Comparison of ENCODE assay signal across 9 mouse cellular contexts in the genomic region with DNA sequence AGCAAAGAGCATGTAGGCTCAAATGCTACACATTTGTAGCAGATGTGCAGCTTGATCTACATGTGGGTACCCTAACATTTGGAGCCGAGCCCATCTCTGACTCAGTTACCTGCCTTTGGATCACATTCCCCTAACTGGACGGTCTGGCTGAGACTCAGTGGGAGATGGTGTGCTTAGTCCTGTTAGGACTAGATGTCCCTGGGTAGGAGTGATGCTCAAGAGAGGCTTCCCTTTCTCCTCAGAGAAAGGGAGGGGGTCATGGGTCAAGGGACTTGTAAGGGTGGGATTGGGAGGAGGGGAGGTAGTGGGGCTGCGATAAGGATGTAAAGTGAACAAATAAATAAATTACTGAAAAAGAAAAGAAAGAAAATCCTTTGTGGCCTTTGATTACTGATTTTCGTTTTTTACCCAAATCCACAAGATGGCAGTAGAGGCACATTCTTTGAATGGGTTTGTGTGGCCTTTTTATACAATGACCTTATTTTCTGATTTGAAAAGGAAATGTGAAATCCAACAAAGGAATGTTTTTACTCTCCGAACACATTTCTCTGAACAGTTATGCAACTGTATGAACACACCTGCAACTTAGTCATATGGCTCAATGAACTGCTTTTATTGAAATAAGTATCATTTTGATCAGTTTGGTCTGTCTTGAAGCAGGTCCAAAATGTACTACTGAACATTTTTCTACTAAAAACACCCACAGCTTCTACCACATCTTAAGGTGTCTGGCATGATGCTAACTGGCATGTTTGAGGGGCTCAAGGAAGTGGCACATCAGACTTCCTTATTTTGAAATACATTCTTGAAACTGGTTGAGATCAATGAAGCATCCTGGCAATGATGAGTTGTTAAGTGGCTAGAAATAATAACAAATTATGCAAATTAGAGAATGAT. TPM values are rescaled to one million over a fixed set of nuclear protein-coding genes. Genes with fewer than 3 reads are reported as not detected.
DNase-seq lines count a peak whose midpoint lies in the region; ATAC-seq lines count a peak whose summit lies in the region.
"Had no signal": no experiment of that assay in that cellular context is flagged by ENCODE, and none has a peak within 500 bp of the region (broad histone marks: within the 10 kb centered on the region; RNA-seq: fewer than 3 reads in every experiment).

No protein-coding gene starts in this region.

- H3K9me3 ChIP-seq in forebrain, embryonic 14.5 days (replicated peaks; ENCODE audit: control insufficient read depth, low read length), result no peaks in the 10 kb centered on the region
- no peaks in the 10 kb centered on the region for H3K9me3 ChIP-seq in neural tube, embryonic 13.5 days
- H3K9me3 ChIP-seq: stomach, embryonic 15.5 days had no signal

- H3K27me3 ChIP-seq in forebrain, embryonic 14.5 days (replicated peaks; ENCODE audit: control insufficient read depth, insufficient read depth, low read length), result no peaks in the 10 kb centered on the region
- H3K27me3 ChIP-seq in neural tube, embryonic 13.5 days, result no peaks in the 10 kb centered on the region
- H3K27me3 ChIP-seq: stomach, embryonic 15.5 days had no signal

- no peak overlapping the region for H3K9ac ChIP-seq in forebrain, embryonic 14.5 days (ENCODE audit: low read length)
- H3K9ac ChIP-seq in neural tube, embryonic 13.5 days, result no peak overlapping the region
- H3K9ac ChIP-seq: stomach, embryonic 15.5 days had no signal

- H3K4me3 ChIP-seq in forebrain, embryonic 14.5 days (ENCODE audit: low read depth, low read length), result no peak overlapping the region
- no peak overlapping the region for H3K4me3 ChIP-seq in neural tube, embryonic 13.5 days
- H3K4me3 ChIP-seq: stomach, embryonic 15.5 days had no signal

- DNase-seq in left cerebral cortex, postnatal 25 days (ENCODE audit: low spot score in 2 of 2), result peak; percentile 5 to 18
- no peak for DNase-seq in left cerebral cortex, postnatal 36 days (ENCODE audit: low spot score in 2 of 2)
- DNase-seq in ZHBTc4 (ENCODE audit: low read depth, low spot score), result peak; percentile 29
- DNase-seq in forebrain, embryonic 14.5 days (ENCODE audit: low spot score), result peak; percentile 75
- DNase-seq in thymus, postnatal 4 days, result no peak
- no peak for DNase-seq in adrenal gland, postnatal 4 days (ENCODE audit: low spot score in 2 of 2)

- WGBS in forebrain, embryonic 14.5 days, result 32% methylated on average over 5 of the region's 5 CpGs
- WGBS in neural tube, embryonic 13.5 days, result 18% methylated on average over 5 of the region's 5 CpGs

- H3K4me1 ChIP-seq in forebrain, embryonic 14.5 days (ENCODE audit: control insufficient read depth, insufficient read depth, low read length), result no peaks in the 10 kb centered on the region
- H3K4me1 ChIP-seq in neural tube, embryonic 13.5 days (replicated peaks), result no peaks in the 10 kb centered on the region
- H3K4me1 ChIP-seq: stomach, embryonic 15.5 days had no signal

- no peaks in the 10 kb centered on the region for H3K36me3 ChIP-seq in forebrain, embryonic 14.5 days (ENCODE audit: control insufficient read depth, insufficient read depth, low read length)
- H3K36me3 ChIP-seq in neural tube, embryonic 13.5 days, result no peaks in the 10 kb centered on the region
- H3K36me3 ChIP-seq: stomach, embryonic 15.5 days had no signal

- peak; percentile 67 for ATAC-seq in forebrain, embryonic 14.5 days
- peak; percentile 56; the same call in 1 of the 2 replicates for ATAC-seq in neural tube, embryonic 13.5 days (ENCODE audit: low read depth)

- no peak overlapping the region for H3K27ac ChIP-seq in forebrain, embryonic 14.5 days (ENCODE audit: low read depth, low read length)
- H3K27ac ChIP-seq in neural tube, embryonic 13.5 days (replicated peaks), result no peak overlapping the region
- H3K27ac ChIP-seq: stomach, embryonic 15.5 days had no signal

- H3K4me2 ChIP-seq in forebrain, embryonic 14.5 days (ENCODE audit: low read length), result no peak overlapping the region
- H3K4me2 ChIP-seq in neural tube, embryonic 13.5 days, result no peak overlapping the region
- H3K4me2 ChIP-seq: stomach, embryonic 15.5 days had no signal

- intact Hi-C loops in left cerebral cortex, postnatal 25 days (cut with DNase I), result loop anchor here (2.0 kb wide), 1 partner anchor 1491 kb away; no protein-coding TSS in a partner anchor
- intact Hi-C loops in left cerebral cortex, postnatal 36 days (cut with DNase I), result loop anchor here (10.0 kb wide), 1 partner anchor 1495 kb away; no protein-coding TSS in a partner anchor

RNA-seq across cellular contexts. Expression of a gene that starts 18.9 kb away (rescaled TPM):
- 1 to 10 TPM in 1 of 2 experiments, under 1 TPM in 1; 0.71 to 1.2 TPM for total RNA-seq in left cerebral cortex, postnatal 25 days (2021)
- under 1 TPM; 0.42 to 0.68 TPM for total RNA-seq in left cerebral cortex, postnatal 36 days (2021)
- polyA plus RNA-seq in forebrain, embryonic 14.5 days (2014; fragmentation: Nextera tagmentation; extraction: Ambion mirVana), result 2.3 and 3.1 TPM in 2 replicates
- 3.7 and 4.6 TPM in 2 replicates for polyA plus RNA-seq in neural tube, embryonic 13.5 days (2015; fragmentation: Nextera tagmentation; extraction: Ambion mirVana)
- total RNA-seq in adrenal gland, postnatal 4 days (2021), result 1 to 10 TPM; 2.2 to 3.0 TPM

RNA-seq across cellular contexts. Expression of a gene that starts 53.1 kb away (rescaled TPM):
- total RNA-seq in left cerebral cortex, postnatal 25 days (2021), result not detected
- not detected for total RNA-seq in left cerebral cortex, postnatal 36 days (2021)
- polyA plus RNA-seq in forebrain, embryonic 14.5 days (2014; fragmentation: Nextera tagmentation; extraction: Ambion mirVana), result not detected in 2 replicates
- not detected in 2 replicates for polyA plus RNA-seq in neural tube, embryonic 13.5 days (2015; fragmentation: Nextera tagmentation; extraction: Ambion mirVana)
- not detected for total RNA-seq in adrenal gland, postnatal 4 days (2021)
- total RNA-seq: heart, postnatal 10 days had no signal
- polyA plus RNA-seq: stomach, embryonic 15.5 days had no signal

Comparison
In these comparisons a context has a peak if more than half of its experiments do, and no peak if none do; other contexts are left out.
1. DNase-seq: peak in left cerebral cortex, postnatal 25 days (2 of 2), ZHBTc4 (single experiment) and forebrain, embryonic 14.5 days (single experiment); none in left cerebral cortex, postnatal 36 days (0 of 2), thymus, postnatal 4 days (single experiment) and adrenal gland, postnatal 4 days (0 of 2).